Mouse (Mus musculus): Measurements from ENCODE around the gene Rptor. TPM values are rescaled to one million over a fixed set of nuclear protein-coding genes. Genes with fewer than 3 reads are reported as not detected.
A peak's percentile ranks its signal among the peaks of the same experiment; 100 is the strongest.

Gene Rptor
- polyA plus RNA-seq, 1 experiment from 2014 or later = 9.2 TPM

DNA sequence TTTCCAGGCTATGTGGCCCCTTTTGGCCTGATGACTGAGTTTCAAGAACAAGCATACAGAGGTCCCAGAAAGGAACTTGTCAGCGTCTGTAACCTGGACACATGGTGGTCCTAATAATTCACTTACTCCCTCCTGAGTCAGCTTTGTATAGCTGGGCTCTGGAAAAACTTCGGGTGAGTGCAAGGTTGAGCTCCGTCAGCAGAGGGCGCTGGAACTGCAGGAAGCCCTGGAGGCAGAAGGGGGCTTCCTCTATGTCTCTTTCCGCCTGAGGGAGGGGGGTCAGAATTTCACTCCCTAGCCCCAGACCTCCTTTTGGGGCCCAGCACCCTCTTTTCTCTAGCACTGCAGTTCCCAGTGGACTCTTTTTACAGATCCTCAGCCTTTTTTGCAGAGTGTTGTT lies 306.7 kb downstream of the Rptor start:
- WGBS = 0% methylated on average over 5 of the region's 5 CpGs
- Histone ChIP-seq H3K27ac (no peak overlapping the region), H3K9ac (no peak overlapping the region), H3K27me3 (peaks cover 23% of the 10 kb centered on the region), H3K4me2 (peak overlapping the region; percentile 16; the same call in 1 of the 2 replicates), H3K36me3 (ENCODE audit: poor library complexity, severe bottlenecking) (no peaks in the 10 kb centered on the region), H3K4me1 (peaks cover 27% of the 10 kb centered on the region), H3K9me3 (replicated peaks) (no peaks in the 10 kb centered on the region), H3K4me3 (no peak overlapping the region)
- no peak for ATAC-seq

DNA sequence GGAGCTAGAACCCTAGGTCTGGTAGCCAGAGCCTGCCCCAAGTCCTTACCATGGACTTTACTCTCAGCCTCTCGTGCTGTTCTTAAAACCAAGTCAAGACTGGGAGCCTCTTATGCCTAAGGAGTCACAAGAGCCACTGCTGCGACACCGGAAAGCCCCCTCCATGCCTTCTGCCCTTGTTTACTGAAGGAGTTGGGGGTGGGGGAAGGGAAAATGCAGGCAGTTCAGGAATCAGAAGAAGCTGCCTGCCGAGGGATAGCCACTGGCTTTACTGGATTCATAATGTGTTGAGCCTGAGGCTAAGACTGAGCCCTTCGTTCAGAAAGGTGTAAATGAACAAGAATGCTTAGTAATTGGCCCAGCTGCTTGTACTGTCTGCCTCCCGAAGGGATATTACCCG lies 310.1 kb downstream of the Rptor start:
- Histone ChIP-seq H3K27ac (peak overlapping the region; percentile 53), H3K4me1 (peaks cover 37% of the 10 kb centered on the region), H3K9me3 (replicated peaks) (no peaks in the 10 kb centered on the region), H3K4me3 (peak overlapping the region; percentile 88), H3K9ac (peak overlapping the region; percentile 90), H3K4me2 (peak overlapping the region; percentile 99), H3K27me3 (peaks cover 4% of the 10 kb centered on the region; the same call in 1 of the 2 replicates), H3K36me3 (ENCODE audit: poor library complexity, severe bottlenecking) (peaks cover 22% of the 10 kb centered on the region)
- ATAC-seq = peak; percentile 9
- WGBS = 8% methylated on average over 7 of the region's 7 CpGs

DNA sequence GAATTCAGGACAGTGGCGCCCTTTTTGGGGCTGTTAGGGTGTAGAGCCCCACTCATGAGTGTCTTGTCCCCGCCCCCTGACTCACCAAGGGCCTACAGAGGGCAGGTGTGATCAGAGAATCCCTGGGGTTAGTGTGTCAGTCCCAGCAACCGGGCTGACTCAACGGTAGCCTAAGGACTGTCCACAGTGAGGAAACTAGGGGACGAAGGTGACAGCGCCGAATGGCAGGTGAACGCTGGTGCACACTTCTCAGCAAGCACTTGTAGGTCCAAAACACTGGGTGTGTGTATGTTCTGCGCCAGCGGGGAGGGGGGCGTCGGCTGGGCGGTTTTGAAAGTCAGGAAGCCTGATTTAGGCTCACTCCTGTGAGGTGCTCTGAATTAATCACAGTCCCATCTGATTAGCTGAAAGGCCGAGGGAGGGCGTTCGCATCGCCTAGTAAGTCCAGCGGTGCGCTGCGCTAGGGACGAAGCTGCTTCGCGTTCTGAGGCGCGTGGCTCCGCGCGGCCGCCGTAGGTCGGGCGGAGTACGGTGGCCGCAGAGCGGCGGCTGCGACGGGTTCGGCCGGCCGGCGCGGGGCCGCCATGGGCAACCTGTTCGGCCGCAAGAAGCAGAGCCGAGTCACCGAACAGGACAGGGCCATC lies 310.7 kb downstream of the Rptor start, which contains the start of gene Chmp6:
Gene Chmp6 (plus strand): TSS at position 151 of the 644 bp plus-strand sequence.
- under 1% methylated on average over 48 of the region's 48 CpGs for WGBS
- Histone ChIP-seq H3K9ac (peak within 1 kb of the TSS; percentile 90), H3K9me3 (replicated peaks) (no peaks in the 10 kb centered on the region), H3K36me3 (ENCODE audit: poor library complexity, severe bottlenecking) (peaks cover 28% of the 10 kb centered on the region), H3K4me2 (peak within 1 kb of the TSS; percentile 99), H3K27me3 (peaks cover 4% of the 10 kb centered on the region; the same call in 1 of the 2 replicates), H3K27ac (peak within 1 kb of the TSS; percentile 53), H3K4me1 (peaks cover 37% of the 10 kb centered on the region), H3K4me3 (peak within 1 kb of the TSS; percentile 88)
- peak; percentile 80 for ATAC-seq

DNA sequence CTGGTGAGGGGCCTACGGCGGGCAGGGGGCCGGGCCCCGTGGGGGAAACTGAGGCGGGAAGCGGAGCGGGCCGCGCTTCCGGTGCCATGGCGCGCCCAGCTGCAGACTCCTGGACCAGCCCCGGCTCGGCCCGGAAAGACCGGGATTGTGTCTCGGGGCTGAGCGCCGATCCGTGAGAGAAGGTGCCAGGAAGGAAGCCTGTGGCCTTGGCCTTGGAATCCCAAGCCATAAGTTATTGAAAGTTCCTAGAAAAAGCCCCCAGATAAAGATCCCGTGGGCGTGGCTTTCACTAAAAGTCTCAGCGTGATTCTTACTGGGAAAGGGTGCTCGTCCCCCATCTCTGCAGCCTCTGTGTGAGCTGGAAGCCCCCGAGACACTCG lies 311.2 kb downstream of the Rptor start:
- Histone ChIP-seq H3K9me3 (replicated peaks) (no peaks in the 10 kb centered on the region), H3K4me3 (peak overlapping the region; percentile 88), H3K27me3 (peaks cover 3% of the 10 kb centered on the region; the same call in 1 of the 2 replicates), H3K9ac (peak overlapping the region; percentile 90), H3K36me3 (ENCODE audit: poor library complexity, severe bottlenecking) (peaks cover 33% of the 10 kb centered on the region), H3K27ac (peak overlapping the region; percentile 53), H3K4me1 (peaks cover 37% of the 10 kb centered on the region), H3K4me2 (peak overlapping the region; percentile 99)
- WGBS = under 1% methylated on average over 26 of the region's 26 CpGs
- ATAC-seq = no peak; the same call in 1 of the 2 replicates

DNA sequence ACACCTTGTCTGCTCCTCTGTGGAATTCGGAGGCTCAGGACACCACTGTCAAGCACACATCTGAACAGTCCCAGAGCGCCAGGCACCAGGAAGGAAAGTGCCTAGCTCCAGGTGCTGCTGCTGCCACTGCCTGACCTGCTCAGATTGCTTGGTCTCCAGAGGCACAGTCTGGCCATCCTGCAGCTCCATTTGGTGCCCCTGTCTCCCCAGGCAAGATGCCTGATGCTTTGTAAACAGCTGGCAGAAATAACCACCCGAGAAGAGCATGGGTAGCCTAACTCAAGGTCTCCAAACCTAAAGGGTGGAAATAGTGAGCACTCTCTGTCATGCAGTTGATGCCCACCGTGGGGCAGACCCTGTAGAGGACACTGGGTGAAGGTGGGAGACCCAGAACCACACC lies 311.7 kb downstream of the Rptor start:
- Histone ChIP-seq H3K27ac (0 out of 2 replicates have a peak overlapping the region, but pooled peaks have one; percentile 17), H3K4me1 (peaks cover 37% of the 10 kb centered on the region), H3K4me2 (peak overlapping the region; percentile 99), H3K4me3 (peak overlapping the region; percentile 88), H3K27me3 (no peaks in the 10 kb centered on the region), H3K9me3 (replicated peaks) (no peaks in the 10 kb centered on the region), H3K9ac (peak overlapping the region; percentile 90), H3K36me3 (ENCODE audit: poor library complexity, severe bottlenecking) (peaks cover 38% of the 10 kb centered on the region)
- ATAC-seq = no peak
- 32% methylated on average over 4 of the region's 4 CpGs for WGBS

DNA sequence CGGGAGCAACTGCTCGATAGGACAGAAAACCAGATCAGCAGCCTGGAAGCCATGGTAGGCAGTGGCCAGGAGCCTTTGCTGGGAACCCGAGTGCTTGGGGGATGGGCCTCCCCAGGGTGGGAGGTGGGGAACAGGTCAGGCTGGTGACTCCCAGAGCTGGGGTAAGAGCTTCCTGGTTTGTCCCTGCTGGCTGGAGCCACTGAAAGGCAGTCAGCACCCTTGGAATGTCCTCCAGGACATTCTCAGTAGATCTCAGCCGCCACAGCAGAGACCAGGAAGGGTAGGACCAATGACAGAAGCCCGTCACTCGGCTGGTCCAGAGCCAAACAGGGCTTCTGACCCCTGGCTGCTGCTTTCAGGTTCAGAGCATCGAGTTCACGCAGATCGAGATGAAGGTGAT lies 313.0 kb downstream of the Rptor start:
- peak overlapping the region; percentile 99 for H3K4me2 ChIP-seq
- no peak overlapping the region for H3K4me3 ChIP-seq
- H3K27me3 ChIP-seq = no peaks in the 10 kb centered on the region
- peaks cover 51% of the 10 kb centered on the region for H3K36me3 ChIP-seq (ENCODE audit: poor library complexity, severe bottlenecking)
- H3K9ac ChIP-seq = no peak overlapping the region
- H3K4me1 ChIP-seq = peaks cover 32% of the 10 kb centered on the region
- no peak for ATAC-seq
- H3K27ac ChIP-seq = no peak overlapping the region
- WGBS = 92% methylated on average over 9 of the region's 9 CpGs
- H3K9me3 ChIP-seq (replicated peaks) = no peaks in the 10 kb centered on the region

DNA sequence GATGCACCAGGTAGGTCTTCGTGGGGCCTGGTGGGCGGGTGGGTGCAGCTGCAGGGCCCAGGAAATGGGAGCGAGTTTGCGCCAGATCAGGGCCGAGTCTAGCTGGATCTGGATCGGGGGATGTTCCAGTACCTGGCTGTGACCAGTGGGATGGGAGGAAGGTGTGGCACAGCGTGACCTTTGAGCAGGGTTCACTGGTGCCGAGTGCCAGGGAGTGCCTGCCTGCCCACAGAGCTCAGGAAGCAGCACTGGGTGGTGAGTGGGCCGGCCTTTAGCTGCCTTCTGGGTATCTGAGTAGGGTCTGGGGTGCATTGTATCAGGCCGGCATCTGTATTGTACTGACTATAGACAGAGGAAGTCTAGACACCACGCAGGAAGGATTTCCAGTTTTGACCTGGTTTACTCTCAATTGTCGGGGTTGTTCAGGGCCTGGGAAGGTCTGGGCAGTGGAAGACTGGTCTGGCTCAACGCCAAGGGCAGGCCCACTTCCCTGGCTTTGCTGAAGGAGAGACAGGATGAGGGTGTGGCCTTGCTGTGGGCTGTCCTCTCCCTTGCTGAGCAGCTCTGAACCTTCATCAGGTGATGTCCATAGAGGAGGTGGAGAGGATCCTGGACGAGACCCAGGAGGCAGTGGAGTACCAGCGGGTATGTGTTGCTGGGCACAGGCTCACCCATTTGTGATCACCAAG lies 313.5 kb downstream of the Rptor start:
- no peak for ATAC-seq
- H3K9ac ChIP-seq = no peak overlapping the region
- H3K27ac ChIP-seq = no peak overlapping the region
- H3K4me3 ChIP-seq = no peak overlapping the region
- no peaks in the 10 kb centered on the region for H3K27me3 ChIP-seq
- peaks cover 32% of the 10 kb centered on the region for H3K4me1 ChIP-seq
- no peaks in the 10 kb centered on the region for H3K9me3 ChIP-seq (replicated peaks)
- 92% methylated on average over 15 of the region's 15 CpGs for WGBS
- 0 out of 2 replicates have a peak overlapping the region, but pooled peaks have one; percentile 99 for H3K4me2 ChIP-seq
- peaks cover 51% of the 10 kb centered on the region for H3K36me3 ChIP-seq (ENCODE audit: poor library complexity, severe bottlenecking)

DNA sequence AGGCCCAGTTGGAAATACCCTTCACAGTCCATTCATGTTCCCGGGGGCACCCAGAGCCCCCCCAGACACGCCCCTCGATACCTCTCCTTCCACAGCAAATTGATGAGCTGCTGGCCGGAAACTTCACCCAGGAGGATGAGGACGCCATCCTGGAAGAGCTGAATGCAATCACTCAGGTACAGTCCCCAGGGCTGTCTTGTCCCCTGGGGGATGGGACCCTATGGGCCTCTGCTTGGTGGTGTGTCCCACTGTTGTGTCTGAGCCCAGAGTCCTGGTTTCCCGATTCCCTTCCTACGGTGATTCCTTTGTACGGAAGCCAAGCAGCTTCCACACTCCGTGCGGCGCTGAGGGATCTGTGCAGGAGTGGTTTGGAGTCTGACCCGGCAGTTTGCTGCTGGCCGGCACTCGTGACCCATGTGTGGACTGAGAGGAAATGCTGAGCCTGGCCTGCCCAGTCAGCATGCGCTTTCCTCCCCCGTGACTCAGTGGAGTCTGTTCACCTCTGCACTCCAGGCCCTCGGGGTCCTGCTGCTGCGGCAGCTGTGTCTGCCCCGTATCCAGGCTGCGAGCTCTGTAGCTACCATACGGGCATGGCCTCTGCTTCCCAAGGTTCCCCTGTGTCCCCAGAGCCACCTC lies 314.2 kb downstream of the Rptor start:
- 90% methylated on average over 21 of the region's 21 CpGs for WGBS
- Histone ChIP-seq H3K4me3 (no peak overlapping the region), H3K36me3 (ENCODE audit: poor library complexity, severe bottlenecking) (peaks cover 51% of the 10 kb centered on the region), H3K9me3 (replicated peaks) (no peaks in the 10 kb centered on the region), H3K4me1 (peaks cover 32% of the 10 kb centered on the region), H3K4me2 (no peak overlapping the region), H3K27me3 (no peaks in the 10 kb centered on the region), H3K27ac (no peak overlapping the region), H3K9ac (no peak overlapping the region; the same call in 1 of the 2 replicates)
- ATAC-seq = no peak

DNA sequence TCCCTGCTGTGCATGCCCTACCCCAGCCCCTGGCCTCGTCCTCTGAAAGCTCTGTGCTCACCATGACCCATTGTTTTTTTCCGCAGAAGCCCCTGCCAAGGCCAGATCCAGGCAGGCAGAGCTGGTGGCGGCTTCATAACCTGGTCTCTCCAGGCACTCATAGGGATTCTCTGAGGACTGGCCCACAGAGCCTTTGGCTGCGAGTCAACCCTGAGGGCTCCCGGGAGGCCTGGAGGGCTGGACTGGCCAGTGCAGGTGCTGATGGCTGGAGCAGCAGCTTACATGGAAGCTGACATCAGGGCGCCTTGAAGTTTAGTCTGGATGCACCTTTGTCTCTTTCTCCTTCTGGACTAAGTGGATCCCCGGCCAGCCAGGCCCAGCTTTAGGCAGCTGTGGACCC lies 315.8 kb downstream of the Rptor start:
- WGBS = 86% methylated on average over 7 of the region's 7 CpGs
- no peaks in the 10 kb centered on the region for H3K9me3 ChIP-seq (replicated peaks)
- H3K4me1 ChIP-seq = peaks cover 21% of the 10 kb centered on the region
- no peak for ATAC-seq
- H3K9ac ChIP-seq = no peak overlapping the region
- no peak overlapping the region for H3K27ac ChIP-seq
- no peak overlapping the region for H3K4me3 ChIP-seq
- no peaks in the 10 kb centered on the region for H3K27me3 ChIP-seq
- H3K36me3 ChIP-seq (ENCODE audit: poor library complexity, severe bottlenecking) = peaks cover 51% of the 10 kb centered on the region
- no peak overlapping the region for H3K4me2 ChIP-seq

DNA sequence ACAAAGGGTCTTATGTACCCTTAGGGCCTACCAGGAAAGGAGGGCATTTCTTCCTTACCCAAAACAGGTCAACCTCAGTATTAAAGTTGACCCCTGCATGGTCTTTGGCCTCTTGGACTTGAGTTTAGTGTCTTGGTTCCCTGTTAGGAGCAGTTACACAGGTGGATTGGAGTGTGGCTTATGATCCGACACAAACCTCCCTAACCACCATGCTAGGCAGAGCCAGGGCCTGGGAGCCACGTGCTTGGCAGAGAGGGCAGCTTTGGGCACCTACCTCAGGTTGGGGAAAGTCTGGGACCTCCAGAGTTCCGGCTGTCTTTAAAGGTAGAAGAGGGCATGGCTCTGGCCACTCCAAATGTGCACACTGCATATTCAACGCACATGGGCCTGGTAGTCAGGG lies 316.7 kb downstream of the Rptor start:
- H3K4me1 ChIP-seq = peaks cover 18% of the 10 kb centered on the region
- ATAC-seq = no peak
- no peaks in the 10 kb centered on the region for H3K27me3 ChIP-seq
- H3K9me3 ChIP-seq (replicated peaks) = no peaks in the 10 kb centered on the region
- no peak overlapping the region for H3K9ac ChIP-seq
- no peak overlapping the region for H3K4me2 ChIP-seq
- H3K36me3 ChIP-seq (ENCODE audit: poor library complexity, severe bottlenecking) = peaks cover 51% of the 10 kb centered on the region
- 97% methylated on average over 4 of the region's 4 CpGs for WGBS
- no peak overlapping the region for H3K27ac ChIP-seq
- H3K4me3 ChIP-seq = no peak overlapping the region

DNA sequence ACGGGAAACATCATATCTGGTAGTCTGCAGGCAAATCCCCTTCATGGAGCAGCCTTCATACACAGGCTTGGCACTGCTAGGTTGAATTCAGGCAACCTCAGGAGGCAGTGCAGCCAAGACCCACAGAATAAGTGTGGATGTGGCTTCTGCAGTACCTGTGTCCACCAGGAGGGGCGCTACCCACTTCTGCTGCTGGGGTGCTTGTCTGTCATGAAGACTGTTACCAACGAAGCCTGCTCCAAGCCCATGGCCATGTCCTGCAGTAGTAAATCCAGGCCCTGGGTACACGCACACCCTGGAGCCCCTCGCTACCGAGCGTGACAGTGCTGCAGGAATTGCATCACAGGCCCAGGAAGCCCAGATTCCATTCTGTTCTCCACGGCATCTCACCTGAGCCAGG lies 317.2 kb downstream of the Rptor start:
- peaks cover 51% of the 10 kb centered on the region for H3K36me3 ChIP-seq (ENCODE audit: poor library complexity, severe bottlenecking)
- 66% methylated on average over 8 of the region's 8 CpGs for WGBS
- no peak overlapping the region for H3K4me3 ChIP-seq
- no peaks in the 10 kb centered on the region for H3K9me3 ChIP-seq (replicated peaks)
- H3K27me3 ChIP-seq = no peaks in the 10 kb centered on the region
- no peak overlapping the region for H3K4me2 ChIP-seq
- no peak for ATAC-seq
- peaks cover 13% of the 10 kb centered on the region for H3K4me1 ChIP-seq
- H3K9ac ChIP-seq = no peak overlapping the region
- H3K27ac ChIP-seq = no peak overlapping the region

DNA sequence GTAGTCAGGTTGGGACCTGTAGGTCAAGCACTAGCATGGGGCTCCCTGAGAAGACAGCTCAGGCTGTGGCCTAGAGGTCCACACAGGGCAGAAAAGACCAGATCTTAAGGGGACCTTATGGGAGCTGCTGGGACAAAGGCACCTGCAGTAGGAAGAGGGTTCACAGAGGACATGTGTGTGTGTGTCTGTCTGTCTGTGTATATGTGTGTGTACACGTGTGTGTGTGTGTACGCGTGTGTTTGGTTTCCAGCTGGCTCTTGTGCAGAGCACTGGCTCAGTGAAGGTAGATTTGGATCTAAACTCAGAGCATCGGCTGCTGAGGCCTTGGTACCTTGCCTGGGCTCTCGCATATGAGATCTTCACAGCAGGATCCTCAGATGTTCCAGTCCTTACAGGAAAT lies 318.0 kb downstream of the Rptor start:
- Histone ChIP-seq H3K36me3 (ENCODE audit: poor library complexity, severe bottlenecking) (peaks cover 49% of the 10 kb centered on the region), H3K27ac (no peak overlapping the region), H3K4me1 (peaks cover 5% of the 10 kb centered on the region), H3K4me3 (no peak overlapping the region), H3K9ac (no peak overlapping the region), H3K9me3 (replicated peaks) (no peaks in the 10 kb centered on the region), H3K4me2 (no peak overlapping the region), H3K27me3 (no peaks in the 10 kb centered on the region)
- no peak for ATAC-seq
- 89% methylated on average over 5 of the region's 5 CpGs for WGBS

All from forebrain, embryonic 13.5 days (tissue).